Mouse (Mus musculus) stomach, embryonic 14.5 days (tissue): ENCODE data around the gene Frzb. TPM values are rescaled to one million over a fixed set of nuclear protein-coding genes. Genes with fewer than 3 reads are reported as not detected.
"Not testable (repeated sequence)": the region's sequence is repeated elsewhere in the genome, so short reads cannot be mapped to it uniquely, and the experiment has no call there.

Experiments used
- ATAC-seq: fragments of 200-750 bp; cut with Nextera tagmentation; 2 replicates; pipeline ENCODE4 v1.8.0; 2017; ENCODE audit warnings: low read depth, moderate TSS enrichment; ENCODE audit not compliant: insufficient number of reproducible peaks, insufficient read depth, low FRiP score
- H3K27ac ChIP-seq: fragments of 300-500 bp; sonication (generic); 2 replicates; pipeline ENCODE4 v1.5.1; 2014; ENCODE audit warnings: mild to moderate bottlenecking, low read length, moderate library complexity, mixed read lengths
- H3K27me3 ChIP-seq: fragments of 300-500 bp; sonication (generic); 2 replicates; pipeline ENCODE4 v1.6.1; 2014; ENCODE audit warnings: low read length, control low read depth, mixed read lengths; ENCODE audit not compliant: control insufficient read depth, insufficient read depth
- H3K36me3 ChIP-seq: fragments of 300-500 bp; sonication (generic); 2 replicates; pipeline ENCODE4 v1.6.1; 2014; ENCODE audit warnings: mild to moderate bottlenecking, control low read depth, low read length, moderate library complexity, mixed read lengths; ENCODE audit not compliant: control insufficient read depth, insufficient read depth
- H3K4me1 ChIP-seq: fragments of 300-500 bp; sonication (generic); 2 replicates; pipeline ENCODE4 v1.6.1; 2014; ENCODE audit warnings: low read length, control low read depth, mixed read lengths; ENCODE audit not compliant: control insufficient read depth, insufficient read depth
- H3K4me2 ChIP-seq: fragments of 300-500 bp; sonication (generic); replicated peaks from 2 replicates; pipeline ENCODE4 v1.6.1; 2014; ENCODE audit warnings: low read depth, low read length, control low read depth
- H3K4me3 ChIP-seq: fragments of 300-500 bp; sonication (generic); 2 replicates; pipeline ENCODE4 v1.5.1; 2014; ENCODE audit warnings: low read depth, low read length, control low read depth
- H3K9ac ChIP-seq: fragments of 300-500 bp; sonication (generic); replicated peaks from 2 replicates; pipeline ENCODE4 v1.6.1; 2014; ENCODE audit warnings: low read depth, mild to moderate bottlenecking, control low read depth, low read length, moderate library complexity, mixed read lengths
- H3K9me3 ChIP-seq: fragments of 300-500 bp; sonication (generic); 2 replicates; pipeline ENCODE4 v1.6.1; 2016; ENCODE audit warnings: low read depth, low read length, control low read depth; ENCODE audit not compliant: control insufficient read depth
- WGBS: fragments of 180-500 bp; shearing (Covaris S2); extraction: QIAGEN DNeasy Blood & Tissue Kit; methylation state at CpG from one replicate; pipeline ENCODE4 v1.1.7; 2014; 5-methylcytosine and 5-hydroxymethylcytosine counted together
- polyA plus RNA-seq: library from polyadenylated mRNA; unstranded; fragments of >200 nt; fragmentation: Nextera tagmentation; extraction: Ambion mirVana; gene quantifications from 2 replicates; pipeline ENCODE4 v1.2.1, GENCODE M21; 2014

Frzb gene
- polyA plus RNA-seq, result 1.6 and 2.0 TPM in 2 replicates

- Histone ChIP-seq H3K27me3 (no peaks in the 10 kb centered on the region), H3K36me3 (no peaks in the 10 kb centered on the region), H3K9ac (peak within 1 kb of the TSS; percentile 14; the same call in 1 of the 2 replicates), H3K27ac (no peak within 1 kb of the TSS), H3K4me2 (peak within 1 kb of the TSS; percentile 100), H3K9me3 (peaks cover 5% of the 10 kb centered on the region; the same call in 1 of the 2 replicates), H3K4me3 (peak within 1 kb of the TSS; percentile 60), H3K4me1 (peaks cover 5% of the 10 kb centered on the region; the same call in 1 of the 2 replicates)
- peak; percentile 57; the same call in 1 of the 2 replicates for ATAC-seq
- WGBS, result 2% methylated on average over 30 of the region's 33 CpGs
Measured at GRCm38 (mm10) chr2:80447291-80447791, at the start of gene Frzb. TSS of gene Frzb (minus strand) at chr2:80447625.

GRCm38 (mm10) chr2:80495304-80495703 lies 47.9 kb upstream of the Frzb start:
- H3K4me3 ChIP-seq, H3K36me3 ChIP-seq, H3K27ac ChIP-seq, H3K4me1 ChIP-seq, H3K4me2 ChIP-seq, H3K9me3 ChIP-seq, H3K9ac ChIP-seq, H3K27me3 ChIP-seq, ATAC-seq: not testable (repeated sequence)
- WGBS, result 71% methylated on average over 7 of the region's 7 CpGs

GRCm38 (mm10) chr2:80486851-80487250 lies 39.4 kb upstream of the Frzb start:
- no peak overlapping the region for H3K9ac ChIP-seq
- H3K27ac ChIP-seq, result no peak overlapping the region
- H3K9me3 ChIP-seq, result no peaks in the 10 kb centered on the region
- no peaks in the 10 kb centered on the region for H3K36me3 ChIP-seq
- H3K4me3 ChIP-seq, result no peak overlapping the region
- no peak for ATAC-seq
- WGBS, result 73% methylated on average over 5 of the region's 5 CpGs
- H3K4me2 ChIP-seq, result no peak overlapping the region
- H3K27me3 ChIP-seq, result no peaks in the 10 kb centered on the region
- no peaks in the 10 kb centered on the region for H3K4me1 ChIP-seq

GRCm38 (mm10) chr2:80484951-80485350 lies 37.5 kb upstream of the Frzb start:
- no peaks in the 10 kb centered on the region for H3K4me1 ChIP-seq
- no peak overlapping the region for H3K9ac ChIP-seq
- no peak overlapping the region for H3K4me3 ChIP-seq
- H3K9me3 ChIP-seq, result no peaks in the 10 kb centered on the region
- H3K4me2 ChIP-seq, result no peak overlapping the region
- ATAC-seq, result no peak
- WGBS, result 87% methylated on average over 5 of the region's 5 CpGs
- no peaks in the 10 kb centered on the region for H3K36me3 ChIP-seq
- no peak overlapping the region for H3K27ac ChIP-seq
- no peaks in the 10 kb centered on the region for H3K27me3 ChIP-seq

- Histone ChIP-seq H3K9me3 (no peaks in the 10 kb centered on the region), H3K4me3 (no peak overlapping the region), H3K27me3 (no peaks in the 10 kb centered on the region), H3K4me2 (no peak overlapping the region), H3K27ac (no peak overlapping the region), H3K4me1 (no peaks in the 10 kb centered on the region), H3K9ac (no peak overlapping the region), H3K36me3 (no peaks in the 10 kb centered on the region)
- ATAC-seq, result no peak
- 62% methylated on average over 1 of the region's 1 CpGs for WGBS
Measured at GRCm38 (mm10) chr2:80475831-80476230, 28.4 kb upstream of the Frzb start.

GRCm38 (mm10) chr2:80474247-80474796 lies 26.9 kb upstream of the Frzb start:
- Histone ChIP-seq H3K27ac (no peak overlapping the region), H3K4me3 (no peak overlapping the region), H3K4me2 (no peak overlapping the region), H3K36me3 (no peaks in the 10 kb centered on the region), H3K9me3 (no peaks in the 10 kb centered on the region), H3K9ac (no peak overlapping the region), H3K27me3 (no peaks in the 10 kb centered on the region), H3K4me1 (no peaks in the 10 kb centered on the region)
- no peak for ATAC-seq
- WGBS, result 44% methylated on average over 5 of the region's 5 CpGs

- ATAC-seq, result no peak
- Histone ChIP-seq H3K27me3 (no peaks in the 10 kb centered on the region), H3K9me3 (no peaks in the 10 kb centered on the region), H3K27ac (no peak overlapping the region), H3K36me3 (no peaks in the 10 kb centered on the region), H3K9ac (no peak overlapping the region), H3K4me2 (no peak overlapping the region), H3K4me3 (no peak overlapping the region), H3K4me1 (no peaks in the 10 kb centered on the region)
- whole genome bisulfite sequencing, result 58% methylated on average over 16 of the region's 16 CpGs
Measured at GRCm38 (mm10) chr2:80465991-80466821, 18.8 kb upstream of the Frzb start.

- 79% methylated on average over 8 of the region's 8 CpGs for WGBS
- H3K4me2 ChIP-seq, result no peak overlapping the region
- no peak for ATAC-seq
Measured at GRCm38 (mm10) chr2:80461827-80462226, 14.4 kb upstream of the Frzb start.

More at GRCm38 (mm10) chr2:80461827-80462226, 14.4 kb upstream of the Frzb start:
- Histone ChIP-seq H3K9me3 (no peaks in the 10 kb centered on the region), H3K9ac (no peak overlapping the region), H3K4me3 (no peak overlapping the region), H3K36me3 (no peaks in the 10 kb centered on the region), H3K4me1 (no peaks in the 10 kb centered on the region), H3K27ac (no peak overlapping the region), H3K27me3 (no peaks in the 10 kb centered on the region)
